Mouse (Mus musculus) heart, postnatal 0 days (tissue): Measurements from ENCODE around the gene Nfatc3. TPM values are rescaled to one million over a fixed set of nuclear protein-coding genes. Genes with fewer than 3 reads are reported as not detected.

ENCODE experiments used
- ATAC-seq: fragments of 200-750 bp; cut with Nextera tagmentation; 2 replicates; pipeline ENCODE4 v1.8.0; 2017; ENCODE audit warnings: low read depth, moderate number of reproducible peaks, moderate library complexity; ENCODE audit not compliant: insufficient read depth
- DNase-seq: peaks from one replicate; pipeline ENCODE4 v3.0.0-alpha.2; 2016; ENCODE audit warnings: low spot score
- H3K27ac ChIP-seq: fragments of 300-500 bp; sonication (generic); 2 replicates; pipeline ENCODE4 v1.5.1; 2014; ENCODE audit warnings: low read depth, mild to moderate bottlenecking
- H3K27me3 ChIP-seq: fragments of 300-500 bp; sonication (generic); 2 replicates; pipeline ENCODE4 v1.6.1; 2014; ENCODE audit warnings: low read length, mixed read lengths; ENCODE audit not compliant: control insufficient read depth, insufficient read depth
- H3K36me3 ChIP-seq: fragments of 300-500 bp; sonication (generic); replicated peaks from 2 replicates; pipeline ENCODE4 v1.6.1; 2014; ENCODE audit warnings: low read length, mixed read lengths; ENCODE audit not compliant: control insufficient read depth, insufficient read depth
- H3K4me1 ChIP-seq: fragments of 300-500 bp; sonication (generic); 2 replicates; pipeline ENCODE4 v1.6.1; 2014; ENCODE audit warnings: antibody characterized with exemption; ENCODE audit not compliant: control insufficient read depth, insufficient read depth
- H3K4me2 ChIP-seq: fragments of 300-500 bp; sonication (generic); 2 replicates; pipeline ENCODE4 v1.6.1; 2014; ENCODE audit warnings: low read depth, mild to moderate bottlenecking, low read length, moderate library complexity
- H3K4me3 ChIP-seq: fragments of 300-500 bp; sonication (generic); 2 replicates; pipeline ENCODE4 v1.5.1; 2014; ENCODE audit warnings: low read depth, low read length
- H3K9ac ChIP-seq: fragments of 300-500 bp; sonication (generic); replicated peaks from 2 replicates; pipeline ENCODE4 v1.6.1; 2014; ENCODE audit warnings: low read depth, low read length, mixed read lengths
- H3K9me3 ChIP-seq: fragments of 300-500 bp; sonication (generic); replicated peaks from 2 replicates; pipeline ENCODE4 v1.6.1; 2016; ENCODE audit warnings: low read length; ENCODE audit not compliant: control insufficient read depth
- CTCF ChIP-seq: IDR thresholded peaks from 2 replicates; pipeline ENCODE4 v1.5.1; 2016; ENCODE audit warnings: antibody characterized with exemption, control low read depth, low read depth
- EP300 ChIP-seq: IDR thresholded peaks from 2 replicates; pipeline ENCODE4 v1.6.1; 2016; ENCODE audit warnings: antibody characterized with exemption, low read depth
- WGBS: fragments of 180-500 bp; shearing (Covaris S2); extraction: QIAGEN DNeasy Blood & Tissue Kit; methylation state at CpG from one replicate; pipeline ENCODE4 v1.1.7; 2014; 5-methylcytosine and 5-hydroxymethylcytosine counted together
- polyA plus RNA-seq: library from polyadenylated mRNA; unstranded; fragments of >200 nt; fragmentation: Nextera tagmentation; extraction: Ambion mirVana; gene quantifications from 2 replicates; pipeline ENCODE4 v1.2.1, GENCODE M21; 2015
- total RNA-seq: library from RNA; depleted of rRNA; stranded (reverse); fragments of >200 nt; gene quantifications from 2 replicates; pipeline ENCODE4 v1.2.3, GENCODE M21; 2014; ENCODE audit warnings: low replicate concordance

Gene Nfatc3
- total and polyA plus RNA-seq, 2 experiments from 2014 or later, result 2.0 to 26.6 TPM

DNA sequence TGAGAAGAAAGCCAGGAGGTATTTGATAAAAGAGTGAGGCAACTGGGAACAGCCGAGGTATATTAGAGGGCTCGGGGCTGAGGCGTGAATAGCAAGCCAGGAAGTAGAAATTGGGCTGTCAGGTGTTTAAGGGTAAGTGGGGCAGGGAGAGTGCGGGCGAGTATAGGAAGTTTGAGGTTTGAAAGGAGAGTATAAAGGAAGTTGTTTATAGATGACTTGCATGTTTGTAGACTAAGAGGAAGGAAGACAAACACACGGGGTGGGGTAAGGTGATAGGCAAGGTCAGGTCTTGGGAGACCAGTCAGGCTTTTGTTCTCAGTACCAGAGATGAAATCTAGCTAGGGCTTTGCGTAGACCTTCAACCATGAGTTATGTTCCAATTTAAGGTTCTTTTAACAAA lies 41.5 kb upstream of the Nfatc3 start:
- ATAC-seq, result no peak
- no peak for TF ChIP-seq EP300
- TF ChIP-seq CTCF, result no peak

GRCm38 (mm10) chr8:106018039-106018438 lies 40.6 kb upstream of the Nfatc3 start:
- ATAC-seq (no peak), DNase-seq (no peak)
- Histone ChIP-seq H3K4me3 (no peak overlapping the region), H3K27me3 (no peaks in the 10 kb centered on the region), H3K9ac (no peak overlapping the region), H3K4me1 (no peaks in the 10 kb centered on the region), H3K27ac (no peak overlapping the region), H3K36me3 (peaks cover 25% of the 10 kb centered on the region), H3K4me2 (no peak overlapping the region), H3K9me3 (no peaks in the 10 kb centered on the region)
- TF ChIP-seq CTCF, result no peak
- TF ChIP-seq EP300, result no peak
- 64% methylated on average over 3 of the region's 3 CpGs for WGBS

More for the DNA sequence above, 41.5 kb upstream of the Nfatc3 start:
- Histone ChIP-seq H3K27me3 (no peaks in the 10 kb centered on the region), H3K36me3 (peaks cover 25% of the 10 kb centered on the region), H3K9me3 (no peaks in the 10 kb centered on the region), H3K9ac (no peak overlapping the region), H3K4me3 (no peak overlapping the region), H3K4me1 (0 out of 2 replicates have a peak, but pooled peaks cover under 1% of the 10 kb centered on the region), H3K4me2 (no peak overlapping the region), H3K27ac (no peak overlapping the region)
- no peak for DNase-seq
- 85% methylated on average over 7 of the region's 7 CpGs for WGBS

GRCm38 (mm10) chr8:106022483-106022882 lies 36.2 kb upstream of the Nfatc3 start:
- Histone ChIP-seq H3K36me3 (peaks cover 16% of the 10 kb centered on the region; the same call in 1 of the 2 replicates), H3K4me3 (no peak overlapping the region), H3K4me2 (no peak overlapping the region), H3K4me1 (no peaks in the 10 kb centered on the region), H3K9ac (no peak overlapping the region), H3K9me3 (no peaks in the 10 kb centered on the region), H3K27ac (no peak overlapping the region), H3K27me3 (no peaks in the 10 kb centered on the region)
- DNase-seq (peak; percentile 67), ATAC-seq (peak; percentile 74)
- TF ChIP-seq CTCF (peak; percentile 94), EP300 (no peak)

DNA sequence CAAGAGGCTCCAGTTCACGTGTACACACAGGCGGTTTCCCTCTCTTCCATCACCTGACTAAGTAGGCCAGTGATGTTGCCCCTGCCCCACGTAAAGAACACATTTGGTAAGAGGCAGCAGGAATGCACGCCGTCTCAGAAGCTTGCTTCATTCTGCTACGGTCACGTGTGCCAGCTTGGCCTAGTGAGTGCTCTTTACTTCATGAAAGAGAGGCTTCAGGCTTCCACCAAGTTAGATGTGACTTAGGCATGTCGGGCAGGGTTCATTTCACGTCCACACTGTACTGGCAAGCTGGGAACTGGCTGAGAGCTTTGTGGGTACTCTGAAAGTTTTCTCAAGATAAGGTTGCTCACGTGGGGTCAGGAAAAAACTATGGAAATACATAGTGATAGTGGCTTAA lies 19.9 kb upstream of the Nfatc3 start:
- no peaks in the 10 kb centered on the region for H3K4me1 ChIP-seq
- no peak overlapping the region for H3K4me3 ChIP-seq
- H3K9me3 ChIP-seq, result no peaks in the 10 kb centered on the region
- TF ChIP-seq EP300, result no peak
- TF ChIP-seq CTCF, result no peak
- ATAC-seq, result no peak
- peaks cover 3% of the 10 kb centered on the region; the same call in 1 of the 2 replicates for H3K36me3 ChIP-seq
- no peak overlapping the region for H3K27ac ChIP-seq
- H3K4me2 ChIP-seq, result no peak overlapping the region
- no peaks in the 10 kb centered on the region for H3K27me3 ChIP-seq
- no peak for DNase-seq
- H3K9ac ChIP-seq, result no peak overlapping the region
- 86% methylated on average over 10 of the region's 10 CpGs for WGBS

- Histone ChIP-seq H3K27ac (no peak overlapping the region), H3K4me1 (no peaks in the 10 kb centered on the region), H3K9ac (no peak overlapping the region), H3K4me2 (no peak overlapping the region), H3K27me3 (no peaks in the 10 kb centered on the region), H3K4me3 (no peak overlapping the region), H3K36me3 (0 out of 2 replicates have a peak, but pooled peaks cover 5% of the 10 kb centered on the region), H3K9me3 (no peaks in the 10 kb centered on the region)
- DNase-seq, result no peak
- ATAC-seq, result no peak
- TF ChIP-seq EP300 (no peak), CTCF (no peak)
- 83% methylated on average over 4 of the region's 4 CpGs for WGBS
Observed at GRCm38 (mm10) chr8:106039605-106040004, 19.0 kb upstream of the Nfatc3 start.

- Histone ChIP-seq H3K4me3 (no peak overlapping the region), H3K9ac (no peak overlapping the region), H3K36me3 (0 out of 2 replicates have a peak, but pooled peaks cover 8% of the 10 kb centered on the region), H3K27ac (no peak overlapping the region), H3K9me3 (no peaks in the 10 kb centered on the region), H3K4me2 (no peak overlapping the region), H3K27me3 (no peaks in the 10 kb centered on the region), H3K4me1 (no peaks in the 10 kb centered on the region)
- no peak for TF ChIP-seq EP300
- TF ChIP-seq CTCF, result no peak
- DNase-seq, result no peak
- WGBS, result 46% methylated on average over 4 of the region's 4 CpGs
- no peak for ATAC-seq
Observed at GRCm38 (mm10) chr8:106040218-106040617, 18.4 kb upstream of the Nfatc3 start.
